Mouse (Mus musculus) hindbrain, embryonic 13.5 days (tissue): ENCODE measurements around the gene Ablim2. TPM values are rescaled to one million over a fixed set of nuclear protein-coding genes. Genes with fewer than 3 reads are reported as not detected.
A peak's percentile ranks its signal among the peaks of the same experiment; 100 is the strongest.

Experiments
- ATAC-seq: fragments of 200-750 bp; cut with Nextera tagmentation; 2 replicates; pipeline ENCODE4 v1.8.0; 2017; ENCODE audit warnings: moderate TSS enrichment; ENCODE audit not compliant: low FRiP score
- H3K27ac ChIP-seq: fragments of 300-500 bp; sonication (generic); 2 replicates; pipeline ENCODE4 v1.5.1; 2015; ENCODE audit warnings: inconsistent platforms, mild to moderate bottlenecking, moderate library complexity
- H3K27me3 ChIP-seq: fragments of 300-500 bp; sonication (generic); 2 replicates; pipeline ENCODE4 v1.6.1; 2015; ENCODE audit warnings: mild to moderate bottlenecking, inconsistent platforms
- H3K36me3 ChIP-seq: fragments of 300-500 bp; sonication (generic); 2 replicates; pipeline ENCODE4 v1.6.1; 2015; ENCODE audit warnings: mild to moderate bottlenecking, inconsistent platforms
- H3K4me1 ChIP-seq: fragments of 300-500 bp; sonication (generic); replicated peaks from 2 replicates; pipeline ENCODE4 v1.6.1; 2015; ENCODE audit warnings: inconsistent platforms
- H3K4me2 ChIP-seq: fragments of 300-500 bp; sonication (generic); 2 replicates; pipeline ENCODE4 v1.6.1; 2015; ENCODE audit warnings: inconsistent platforms, mild to moderate bottlenecking, moderate library complexity
- H3K4me3 ChIP-seq: fragments of 300-500 bp; sonication (generic); 2 replicates; pipeline ENCODE4 v1.5.1; 2015; ENCODE audit warnings: mild to moderate bottlenecking, inconsistent platforms
- H3K9ac ChIP-seq: fragments of 300-500 bp; sonication (generic); 2 replicates; pipeline ENCODE4 v1.6.1; 2015; ENCODE audit warnings: mild to moderate bottlenecking, inconsistent platforms
- H3K9me3 ChIP-seq: fragments of 300-500 bp; sonication (generic); 2 replicates; pipeline ENCODE4 v1.6.1; 2016; ENCODE audit warnings: inconsistent platforms
- WGBS: fragments of 180-500 bp; shearing (Covaris S2); methylation state at CpG from one replicate; pipeline ENCODE4 v1.1.7; 2015; 5-methylcytosine and 5-hydroxymethylcytosine counted together
- polyA plus RNA-seq: library from polyadenylated mRNA; unstranded; fragments of >200 nt; fragmentation: Nextera tagmentation; extraction: Ambion mirVana; gene quantifications from 2 replicates; pipeline ENCODE4 v1.2.1, GENCODE M21; 2015

Ablim2 gene
- polyA plus RNA-seq, 1 experiment from 2014 or later, result 9.5 TPM

DNA sequence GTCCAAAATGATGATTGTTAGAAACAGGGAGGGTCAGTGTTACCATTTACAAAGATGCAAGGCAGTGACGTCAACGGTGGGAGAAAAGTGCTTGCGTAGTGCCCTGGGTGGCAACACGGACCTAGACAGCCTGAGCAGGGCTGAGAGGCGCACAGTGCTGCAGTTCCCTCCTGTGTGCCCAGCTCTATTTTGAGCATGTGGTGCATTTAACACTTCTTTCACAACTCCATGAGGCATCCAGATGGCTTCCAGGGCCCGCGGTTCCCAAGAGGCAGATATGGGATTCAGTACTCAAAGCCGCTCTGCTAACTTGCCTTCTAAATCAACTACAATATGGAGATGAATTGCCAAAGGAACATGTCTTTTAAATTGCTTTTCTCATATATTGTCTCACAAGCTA lies 121.5 kb downstream of the Ablim2 start:
- no peak overlapping the region for H3K4me2 ChIP-seq
- 72% methylated on average over 8 of the region's 8 CpGs for WGBS
- no peak overlapping the region for H3K9ac ChIP-seq
- H3K9me3 ChIP-seq, result no peaks in the 10 kb centered on the region
- H3K27ac ChIP-seq, result no peak overlapping the region
- no peaks in the 10 kb centered on the region for H3K27me3 ChIP-seq
- peaks cover 24% of the 10 kb centered on the region for H3K4me1 ChIP-seq
- no peak for ATAC-seq
- H3K36me3 ChIP-seq, result no peaks in the 10 kb centered on the region
- no peak overlapping the region for H3K4me3 ChIP-seq

DNA sequence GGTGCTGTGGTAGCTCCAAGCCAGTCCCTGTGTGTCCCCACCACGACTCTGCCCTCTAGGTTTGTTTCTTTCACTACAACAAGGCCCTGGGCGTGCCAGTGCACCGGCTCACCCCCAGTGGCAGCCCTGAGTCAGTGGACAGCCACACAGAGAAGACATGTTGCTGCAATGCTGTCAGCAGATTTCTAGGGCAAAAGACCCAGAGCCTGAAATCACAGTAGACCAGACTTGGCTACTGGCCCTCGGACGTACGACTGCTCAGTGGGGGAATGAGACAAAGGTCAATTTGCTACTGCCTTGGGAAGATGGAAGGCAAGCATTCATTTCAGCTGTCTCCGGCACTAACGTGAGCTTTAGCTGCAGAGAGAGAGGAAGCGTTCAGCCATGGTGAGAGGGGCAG lies 124.7 kb downstream of the Ablim2 start:
- H3K9ac ChIP-seq, result 0 out of 2 replicates have a peak overlapping the region, but pooled peaks have one; percentile 39
- H3K9me3 ChIP-seq, result no peaks in the 10 kb centered on the region
- 57% methylated on average over 9 of the region's 9 CpGs for WGBS
- H3K27me3 ChIP-seq, result no peaks in the 10 kb centered on the region
- H3K4me1 ChIP-seq, result peaks cover 24% of the 10 kb centered on the region
- no peak overlapping the region for H3K4me3 ChIP-seq
- H3K36me3 ChIP-seq, result no peaks in the 10 kb centered on the region
- no peak overlapping the region for H3K27ac ChIP-seq
- ATAC-seq, result no peak
- H3K4me2 ChIP-seq, result no peak overlapping the region

- ATAC-seq, result no peak
- WGBS, result 41% methylated on average over 11 of the region's 11 CpGs
Measured at GRCm38 (mm10) chr5:35884262-35884661, 126.6 kb downstream of the Ablim2 start.

DNA sequence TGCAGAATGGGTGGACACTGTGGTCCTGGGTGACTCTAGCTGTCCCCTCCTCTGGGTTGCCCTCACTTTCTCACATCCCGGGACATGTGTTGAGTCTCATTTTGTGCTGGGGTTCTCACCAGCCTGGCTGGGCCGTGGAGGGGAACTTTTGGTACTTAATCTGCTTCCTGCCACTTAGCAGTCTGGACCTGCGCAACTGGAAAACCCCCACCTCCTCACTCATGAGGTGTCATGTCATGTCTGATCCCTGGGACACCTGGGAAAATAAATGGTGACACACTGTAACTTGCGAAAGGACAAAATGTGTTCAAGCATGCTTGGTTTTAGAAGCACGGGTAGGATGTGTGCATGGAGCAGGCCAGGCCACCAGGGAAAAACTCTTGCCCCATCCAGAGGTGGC lies 127.0 kb downstream of the Ablim2 start:
- Histone ChIP-seq H3K4me1 (peaks cover 14% of the 10 kb centered on the region), H3K4me3 (no peak overlapping the region), H3K27ac (no peak overlapping the region), H3K9ac (no peak overlapping the region), H3K36me3 (no peaks in the 10 kb centered on the region), H3K4me2 (no peak overlapping the region), H3K27me3 (no peaks in the 10 kb centered on the region), H3K9me3 (no peaks in the 10 kb centered on the region)
- ATAC-seq, result no peak
- WGBS, result 93% methylated on average over 5 of the region's 5 CpGs

More at GRCm38 (mm10) chr5:35884262-35884661, 126.6 kb downstream of the Ablim2 start:
- Histone ChIP-seq H3K4me2 (0 out of 2 replicates have a peak overlapping the region, but pooled peaks have one; percentile 18), H3K4me1 (peaks cover 18% of the 10 kb centered on the region), H3K9ac (no peak overlapping the region), H3K36me3 (no peaks in the 10 kb centered on the region), H3K27ac (no peak overlapping the region), H3K9me3 (no peaks in the 10 kb centered on the region), H3K4me3 (no peak overlapping the region), H3K27me3 (no peaks in the 10 kb centered on the region)

DNA sequence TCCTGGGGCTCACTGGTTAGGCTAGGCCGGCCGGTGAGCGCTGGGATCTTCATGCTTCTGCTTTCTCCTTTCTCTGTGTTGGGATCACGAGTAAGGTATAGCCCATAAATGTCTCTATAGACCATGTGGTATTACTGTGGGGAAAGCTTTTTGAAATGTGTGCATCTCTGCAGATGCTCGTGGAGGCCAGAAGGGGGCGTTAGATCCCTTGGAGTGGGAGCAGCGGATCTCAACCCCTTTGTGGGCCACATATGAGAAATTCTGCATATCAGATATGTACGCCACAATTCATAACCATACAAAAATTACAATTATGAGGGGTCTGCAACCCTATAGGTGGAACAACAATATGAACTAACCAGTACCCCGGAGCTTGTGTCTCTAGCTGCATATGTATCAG lies 131.3 kb downstream of the Ablim2 start:
- Histone ChIP-seq H3K4me3 (no peak overlapping the region), H3K9ac (no peak overlapping the region), H3K4me1 (peaks cover 10% of the 10 kb centered on the region; the same call in 1 of the 2 replicates), H3K27me3 (no peaks in the 10 kb centered on the region), H3K36me3 (no peaks in the 10 kb centered on the region), H3K27ac (no peak overlapping the region), H3K4me2 (no peak overlapping the region), H3K9me3 (no peaks in the 10 kb centered on the region)
- no peak for ATAC-seq
- 48% methylated on average over 9 of the region's 9 CpGs for WGBS

DNA sequence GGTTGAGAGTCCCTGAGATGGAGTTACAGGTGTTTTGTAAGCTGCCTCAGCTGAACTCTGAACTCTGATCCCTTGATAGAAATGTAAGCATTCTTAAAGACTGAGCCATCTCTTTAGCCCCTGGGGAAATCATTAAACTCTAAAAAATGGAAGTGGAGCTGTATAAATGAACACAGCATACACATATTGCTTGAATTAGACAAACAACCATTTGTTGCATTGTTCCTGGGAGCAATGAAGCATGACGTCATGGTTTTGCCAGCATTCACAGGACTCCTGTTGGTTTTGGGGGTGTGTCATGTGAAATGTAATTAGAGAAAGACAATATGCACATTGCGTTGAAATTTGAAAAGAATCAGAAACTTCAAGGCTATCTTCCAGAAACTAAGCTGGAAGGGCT lies 132.0 kb downstream of the Ablim2 start:
- 36% methylated on average over 2 of the region's 2 CpGs for WGBS
- no peak for ATAC-seq

GRCm38 (mm10) chr5:35890985-35891730 lies 133.5 kb downstream of the Ablim2 start:
- Histone ChIP-seq H3K4me2 (no peak overlapping the region), H3K9me3 (no peaks in the 10 kb centered on the region), H3K9ac (no peak overlapping the region), H3K27ac (no peak overlapping the region), H3K4me3 (no peak overlapping the region), H3K36me3 (no peaks in the 10 kb centered on the region), H3K27me3 (no peaks in the 10 kb centered on the region), H3K4me1 (peaks cover 25% of the 10 kb centered on the region)
- no peak for ATAC-seq
- 90% methylated on average over 13 of the region's 13 CpGs for WGBS

More for the DNA sequence above, 132.0 kb downstream of the Ablim2 start:
- Histone ChIP-seq H3K27me3 (no peaks in the 10 kb centered on the region), H3K9ac (no peak overlapping the region), H3K36me3 (no peaks in the 10 kb centered on the region), H3K9me3 (no peaks in the 10 kb centered on the region), H3K4me1 (peaks cover 10% of the 10 kb centered on the region), H3K27ac (no peak overlapping the region), H3K4me3 (no peak overlapping the region), H3K4me2 (no peak overlapping the region)

DNA sequence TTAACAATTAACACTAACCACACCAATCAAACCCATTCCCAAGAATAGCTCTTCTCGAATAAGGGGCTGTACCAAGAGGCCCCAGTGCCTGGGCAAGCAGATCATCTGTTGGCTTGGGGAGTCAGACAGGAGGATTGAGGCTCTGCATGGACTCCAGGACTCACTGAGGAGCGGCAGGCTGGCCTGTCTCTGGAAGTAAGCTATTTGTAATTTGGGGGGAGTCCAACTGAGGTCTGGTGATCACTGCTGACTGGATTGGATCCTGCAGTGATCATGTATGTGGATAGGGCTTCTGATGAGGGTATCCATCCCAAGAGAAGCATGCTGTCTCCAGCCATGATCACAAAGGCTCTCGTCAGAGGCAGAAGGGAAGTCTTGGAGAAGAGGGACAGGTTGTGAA lies 134.7 kb downstream of the Ablim2 start:
- H3K36me3 ChIP-seq, result no peaks in the 10 kb centered on the region
- no peaks in the 10 kb centered on the region for H3K27me3 ChIP-seq
- ATAC-seq, result no peak
- no peaks in the 10 kb centered on the region for H3K9me3 ChIP-seq
- peaks cover 37% of the 10 kb centered on the region for H3K4me1 ChIP-seq
- WGBS, result 78% methylated on average over 3 of the region's 3 CpGs
- peak overlapping the region; percentile 50; the same call in 1 of the 2 replicates for H3K4me2 ChIP-seq
- no peak overlapping the region for H3K9ac ChIP-seq
- no peak overlapping the region for H3K4me3 ChIP-seq
- H3K27ac ChIP-seq, result no peak overlapping the region

DNA sequence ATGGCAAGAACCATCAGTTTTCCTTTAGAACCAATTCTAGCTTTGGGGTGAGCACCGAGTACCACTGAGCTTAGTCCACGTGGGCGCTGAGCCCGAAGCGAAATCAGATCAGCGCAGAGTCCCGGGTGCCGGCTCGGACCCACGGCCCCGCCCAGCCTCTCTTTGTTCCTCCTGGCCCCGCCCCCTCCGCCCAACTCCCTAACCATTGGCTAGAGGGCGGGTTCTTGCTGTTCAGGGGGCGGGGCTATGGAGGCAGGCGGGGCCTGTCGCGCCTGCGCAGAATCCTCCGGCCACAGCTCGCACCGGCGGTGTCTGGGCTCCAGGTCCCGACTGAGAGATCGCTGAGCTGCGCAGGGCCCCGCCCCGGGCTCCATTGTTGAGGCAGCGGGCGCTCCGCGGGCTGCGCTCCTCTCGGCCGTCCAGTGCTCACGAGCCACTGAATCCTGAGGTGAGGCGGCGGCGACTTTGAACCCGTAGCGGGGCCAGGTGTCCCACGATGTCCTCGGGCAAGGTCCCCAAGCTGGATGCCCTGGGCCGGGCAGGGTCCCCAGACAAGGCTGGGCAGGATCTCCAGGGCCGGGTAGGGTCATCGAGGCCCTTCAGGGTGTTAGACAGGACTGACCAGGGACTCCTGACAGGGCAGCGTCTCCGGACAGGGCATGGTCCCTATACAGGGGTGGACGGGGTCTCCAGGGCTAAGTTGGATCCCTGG lies 135.6 kb downstream of the Ablim2 start, which contains the start of gene Afap1:
Afap1 (plus strand) TSS at position 227 of the 712 bp plus-strand sequence.
- Histone ChIP-seq H3K4me3 (peak within 1 kb of the TSS; percentile 97), H3K36me3 (no peaks in the 10 kb centered on the region), H3K4me2 (peak within 1 kb of the TSS; percentile 83), H3K4me1 (peaks cover 46% of the 10 kb centered on the region), H3K9me3 (no peaks in the 10 kb centered on the region), H3K9ac (peak within 1 kb of the TSS; percentile 99), H3K27ac (peak within 1 kb of the TSS; percentile 92), H3K27me3 (no peaks in the 10 kb centered on the region)
- under 1% methylated on average over 49 of the region's 49 CpGs for WGBS
- peak; percentile 94 for ATAC-seq

- H3K36me3 ChIP-seq, result no peaks in the 10 kb centered on the region
- peaks cover 51% of the 10 kb centered on the region for H3K4me1 ChIP-seq
- H3K27me3 ChIP-seq, result no peaks in the 10 kb centered on the region
- H3K4me3 ChIP-seq, result peak overlapping the region; percentile 97
- ATAC-seq, result peak; percentile 50
- peak overlapping the region; percentile 92 for H3K27ac ChIP-seq
- WGBS, result under 1% methylated on average over 21 of the region's 21 CpGs
- H3K9ac ChIP-seq, result peak overlapping the region; percentile 99
- H3K9me3 ChIP-seq, result no peaks in the 10 kb centered on the region
- H3K4me2 ChIP-seq, result peak overlapping the region; percentile 83
Measured at GRCm38 (mm10) chr5:35893805-35894260, 136.2 kb downstream of the Ablim2 start.

DNA sequence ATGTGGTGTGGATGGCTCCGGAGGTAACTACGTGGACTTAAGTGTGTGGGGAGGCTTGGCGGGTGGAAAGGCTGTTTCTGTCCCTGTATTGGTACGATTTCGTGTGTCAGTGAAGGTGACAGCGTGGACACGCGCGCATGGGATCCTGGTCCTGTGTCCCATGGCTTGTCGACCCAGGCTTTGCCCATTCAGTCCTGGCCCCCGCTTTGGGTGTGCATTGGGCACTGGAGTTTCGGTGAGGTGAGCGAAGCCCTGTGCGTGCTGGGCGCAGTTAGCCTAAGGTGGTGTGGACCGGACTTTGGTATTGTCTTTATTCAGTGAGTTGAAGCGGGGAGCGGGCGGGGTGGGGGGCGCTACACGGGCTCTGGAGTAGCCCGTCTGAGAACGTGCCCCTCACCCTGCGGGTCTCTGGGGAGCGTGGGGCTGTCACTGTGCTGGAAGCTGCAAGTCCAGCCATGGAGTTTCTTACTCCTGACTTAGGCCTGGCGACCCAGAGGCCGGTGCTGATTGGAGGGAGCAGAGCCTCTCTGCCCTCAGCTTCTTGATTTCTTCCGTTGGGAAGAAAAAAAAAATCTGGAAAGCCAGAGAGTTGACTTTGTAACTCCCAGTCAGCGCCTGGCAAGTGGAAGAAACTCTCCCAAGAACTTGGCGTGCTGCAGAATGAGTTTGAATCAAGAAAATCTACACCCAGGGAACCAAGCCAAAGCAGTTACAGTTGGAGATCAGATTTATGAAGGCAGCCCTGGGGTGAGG lies 136.8 kb downstream of the Ablim2 start:
- peak overlapping the region; percentile 92 for H3K27ac ChIP-seq
- peaks cover 56% of the 10 kb centered on the region for H3K4me1 ChIP-seq
- H3K36me3 ChIP-seq, result no peaks in the 10 kb centered on the region
- peak overlapping the region; percentile 99 for H3K9ac ChIP-seq
- 5% methylated on average over 30 of the region's 30 CpGs for WGBS
- peak overlapping the region; percentile 97 for H3K4me3 ChIP-seq
- no peaks in the 10 kb centered on the region for H3K9me3 ChIP-seq
- peak; percentile 8 for ATAC-seq
- peak overlapping the region; percentile 83 for H3K4me2 ChIP-seq
- no peaks in the 10 kb centered on the region for H3K27me3 ChIP-seq

- Histone ChIP-seq H3K9ac (no peak overlapping the region), H3K4me2 (peak overlapping the region; percentile 83), H3K36me3 (no peaks in the 10 kb centered on the region), H3K9me3 (no peaks in the 10 kb centered on the region), H3K27me3 (no peaks in the 10 kb centered on the region), H3K27ac (no peak overlapping the region), H3K4me1 (peaks cover 70% of the 10 kb centered on the region), H3K4me3 (peak overlapping the region; percentile 97)
- WGBS, result 83% methylated on average over 4 of the region's 4 CpGs
- no peak for ATAC-seq
Measured at GRCm38 (mm10) chr5:35895926-35896325, 138.2 kb downstream of the Ablim2 start.
